Mouse (Mus musculus) cerebellum, adult 9-11 months (tissue): Measurements from ENCODE around the gene Olfr123.

Experiments
- DNase-seq: peaks from one replicate; pipeline ENCODE4 v3.0.0; 2022

Olfr123 gene

GRCm38 (mm10) chr17:37793229-37793628 is at the start of gene Olfr123:
Gene Olfr123 (plus strand): TSS chr17:37793529.
- DNase-seq = no peak

- DNase-seq = no peak
These were observed 25.0 kb upstream of the Olfr123 start, which contains the start of gene Olfr122 for GRCm38 (mm10) chr17:37768307-37768706. Gene Olfr122 (plus strand): TSS chr17:37768607.

GRCm38 (mm10) chr17:37799588-37799987 is 6.3 kb downstream of the Olfr123 start, which contains the start of gene Olfr124:
Gene Olfr124 (plus strand): TSS chr17:37799888.
- no peak for DNase-seq

GRCm38 (mm10) chr17:37832649-37833048 is 39.3 kb downstream of the Olfr123 start, which contains the start of gene Olfr125:
Gene Olfr125 (plus strand): TSS chr17:37832949.
- DNase-seq = no peak

- DNase-seq = no peak
These were observed 53.9 kb downstream of the Olfr123 start, which contains the start of gene Olfr126 for GRCm38 (mm10) chr17:37847183-37847582. Gene Olfr126 (plus strand): TSS chr17:37847483.
